Mouse (Mus musculus) CH12.LX (cell line): ENCODE measurements around the gene Commd1.

Experiments used
- CHD2 ChIP-seq: IDR thresholded peaks from 2 replicates; pipeline ENCODE4 v1.6.1; 2011; ENCODE audit warnings: low read length, improper control_type of control experiment
- CTCF ChIP-seq, 2 experiments: IDR thresholded peaks in 1 of 2; conservative IDR thresholded peaks in 1 of 2; 2 replicates each; pipeline ENCODE4 v1.5.1; 2011 to 2012; ENCODE audit warnings: low read depth in 2 of 2, low read length in 2 of 2, improper control_type of control experiment in 1 of 2, inconsistent platforms in 1 of 2, mild to moderate bottlenecking in 1 of 2, moderate library complexity in 1 of 2
- ELF1 ChIP-seq: IDR thresholded peaks from 2 replicates; pipeline ENCODE4 v1.6.1; 2014; ENCODE audit warnings: low read depth, mild to moderate bottlenecking, inconsistent platforms, low read length, improper control_type of control experiment
- EP300 ChIP-seq: IDR thresholded peaks from 2 replicates; pipeline ENCODE4 v1.6.1; 2011; ENCODE audit warnings: low read length, improper control_type of control experiment
- HCFC1 ChIP-seq: IDR thresholded peaks from 2 replicates; pipeline ENCODE4 v1.6.1; 2012; ENCODE audit warnings: low read depth, mild to moderate bottlenecking, inconsistent platforms, low read length, improper control_type of control experiment
- MAZ ChIP-seq: IDR thresholded peaks from 2 replicates; pipeline ENCODE4 v1.6.1; 2012; ENCODE audit warnings: low read depth, mild to moderate bottlenecking, inconsistent platforms, low read length, improper control_type of control experiment, moderate library complexity
- NELFE ChIP-seq: IDR thresholded peaks from 2 replicates; pipeline ENCODE4 v1.6.1; 2011; ENCODE audit warnings: low read depth, low read length, improper control_type of control experiment
- POLR2A ChIP-seq: IDR thresholded peaks from 2 replicates; pipeline ENCODE4 v1.6.1; 2011; ENCODE audit warnings: low read depth, mild to moderate bottlenecking, improper control_type of control experiment, low read length
- RAD21 ChIP-seq: IDR thresholded peaks from 2 replicates; pipeline ENCODE4 v1.6.1; 2011; ENCODE audit warnings: low read depth, mild to moderate bottlenecking, low read length, improper control_type of control experiment, moderate library complexity
- TCF12 ChIP-seq: IDR thresholded peaks from 2 replicates; pipeline ENCODE4 v1.6.1; 2014; ENCODE audit warnings: low read depth, mild to moderate bottlenecking, inconsistent platforms, low read length, improper control_type of control experiment
- USF1 ChIP-seq: IDR thresholded peaks from 2 replicates; pipeline ENCODE4 v1.6.1; 2014; ENCODE audit warnings: low read depth, mild to moderate bottlenecking, inconsistent platforms, low read length, improper control_type of control experiment
- ZMIZ1 ChIP-seq: IDR thresholded peaks from 2 replicates; pipeline ENCODE4 v1.6.1; 2012; ENCODE audit warnings: low read depth, mild to moderate bottlenecking, inconsistent platforms, low read length, improper control_type of control experiment
- ZNF384 ChIP-seq: IDR thresholded peaks from 2 replicates; pipeline ENCODE4 v1.6.1; 2012; ENCODE audit warnings: low read depth, low read length, improper control_type of control experiment, inconsistent platforms

DNA sequence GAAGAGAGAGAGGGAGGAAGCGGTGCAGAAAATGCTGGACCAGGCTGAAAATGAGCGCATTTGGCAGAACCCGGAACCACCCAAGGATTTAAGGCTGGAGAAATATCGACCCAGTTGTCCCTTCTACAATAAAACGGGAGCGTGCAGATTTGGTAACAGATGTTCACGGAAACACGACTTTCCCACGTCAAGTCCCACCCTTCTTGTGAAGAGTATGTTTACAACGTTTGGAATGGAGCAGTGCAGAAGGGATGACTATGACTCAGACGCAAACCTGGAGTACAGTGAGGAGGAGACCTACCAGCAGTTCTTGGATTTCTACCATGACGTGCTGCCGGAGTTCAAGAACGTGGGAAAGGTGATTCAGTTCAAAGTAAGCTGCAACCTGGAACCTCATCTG is 8.6 kb downstream of the Commd1 start:
- TF ChIP-seq POLR2A (no peak), CTCF (conservative IDR thresholded peaks at IDR 0.05 in 1 of 2, IDR thresholded peaks at IDR 0.05 in 1 of 2; ENCODE audit: low read depth in 2 of 2, low read length in 2 of 2) (no peak), CHD2 (no peak), ELF1 (no peak), EP300 (no peak), HCFC1 (no peak), MAZ (no peak), TCF12 (no peak), RAD21 (no peak), ZNF384 (no peak), NELFE (no peak), USF1 (no peak), ZMIZ1 (no peak)
